ENCODE assay signal across 24 mouse cellular contexts in genomic region chr16:94173361-94173760, GRCm38 (mm10).
"Had no signal": no experiment of that assay in that cellular context is flagged by ENCODE, and none has a peak within 500 bp of the region (broad histone marks: within the 10 kb centered on the region; RNA-seq: fewer than 3 reads in every experiment).

No protein-coding gene starts in this region.

- DNase-seq: cerebellum, adult 8-10 months; cerebellum, adult 9-10 months; cerebellum, adult 9-11 months; cerebellum, postnatal 14 days; cerebellum, postnatal 25 days; cerebellum, postnatal 36 days; embryo, embryonic 11 days; forebrain, postnatal 0 days; gastrocnemius, adult 2 months; gastrocnemius, postnatal 10 days; gastrocnemius, postnatal 14 days; gastrocnemius, postnatal 36 days; heart, adult 11 months; heart, adult 18-20 months; heart, adult 2 months had no signal

- H3K4me2 ChIP-seq: embryonic facial prominence, embryonic 12.5 days; embryonic facial prominence, embryonic 13.5 days; embryonic facial prominence, embryonic 15.5 days; forebrain, embryonic 12.5 days; forebrain, embryonic 13.5 days; forebrain, embryonic 15.5 days had no signal

- H3K4me3 ChIP-seq: embryonic facial prominence, embryonic 10.5 days; embryonic facial prominence, embryonic 12.5 days; embryonic facial prominence, embryonic 13.5 days; embryonic facial prominence, embryonic 15.5 days; erythroblast, embryonic 14.5 days; forebrain, embryonic 10.5 days; forebrain, embryonic 12.5 days; forebrain, embryonic 13.5 days; forebrain, embryonic 15.5 days; gastrocnemius, adult 2 months; heart, adult 2 months had no signal

- H3K36me3 ChIP-seq: embryonic facial prominence, embryonic 10.5 days; embryonic facial prominence, embryonic 12.5 days; embryonic facial prominence, embryonic 13.5 days; embryonic facial prominence, embryonic 15.5 days; forebrain, embryonic 10.5 days; forebrain, embryonic 12.5 days; forebrain, embryonic 15.5 days had no signal

- H3K27me3 ChIP-seq: forebrain, embryonic 15.5 days had no signal
